Mouse (Mus musculus) granulocyte monocyte progenitor cell, adult 5-6 weeks (primary cell): Measurements from ENCODE around the gene Gng11. TPM values are rescaled to one million over a fixed set of nuclear protein-coding genes. Genes with fewer than 3 reads are reported as not detected.

Experiments
- ATAC-seq: replicated peaks from 2 replicates; pipeline ENCODE4 v1.8.0; 2016; ENCODE audit warnings: mild to moderate bottlenecking, moderate TSS enrichment, inconsistent platforms; ENCODE audit not compliant: poor library complexity, severe bottlenecking
- total RNA-seq, 2 experiments: library from RNA; stranded (forward) in 1 of 2; stranded (reverse) in 1 of 2; fragments of 200-712, 200-1000 nt in 1 of 2; fragments of >200 nt in 1 of 2; fragmentation: Nextera tagmentation in 1 of 2; gene quantifications; 2 replicates each; pipeline ENCODE4 v1.2.3; 2014 to 2017

The Gng11 gene
- total RNA-seq (2014; fragmentation: Nextera tagmentation): 6.1 and 9.3 TPM in 2 replicates
- total RNA-seq (2017): 2.6 and 4.8 TPM in 2 replicates

- ATAC-seq: peak; percentile 78
Observed at GRCm38 (mm10) chr6:4003890-4004306, at the start of gene Gng11. Gene Gng11, plus strand, starts transcription at chr6:4003904.

DNA sequence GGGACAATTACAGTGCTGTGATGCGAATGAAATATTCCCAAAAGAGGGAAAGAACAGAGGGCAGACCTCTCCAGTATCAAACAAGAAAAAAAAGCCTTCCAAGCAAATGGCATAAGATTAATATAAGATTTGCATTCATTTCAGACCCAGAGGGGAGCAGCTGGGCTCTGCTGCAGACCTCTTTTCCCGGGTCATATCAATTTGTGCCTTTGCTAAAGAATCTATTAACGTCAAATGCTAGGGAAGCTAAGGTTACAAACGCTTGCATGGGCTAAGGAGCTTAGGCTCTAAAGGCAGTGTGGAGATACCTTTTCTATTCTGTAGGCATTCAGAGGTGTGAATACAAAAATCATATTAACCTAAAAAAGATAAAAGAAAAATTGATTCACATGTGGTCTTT is 48.7 kb upstream of the Gng11 start:
- ATAC-seq: no peak

DNA sequence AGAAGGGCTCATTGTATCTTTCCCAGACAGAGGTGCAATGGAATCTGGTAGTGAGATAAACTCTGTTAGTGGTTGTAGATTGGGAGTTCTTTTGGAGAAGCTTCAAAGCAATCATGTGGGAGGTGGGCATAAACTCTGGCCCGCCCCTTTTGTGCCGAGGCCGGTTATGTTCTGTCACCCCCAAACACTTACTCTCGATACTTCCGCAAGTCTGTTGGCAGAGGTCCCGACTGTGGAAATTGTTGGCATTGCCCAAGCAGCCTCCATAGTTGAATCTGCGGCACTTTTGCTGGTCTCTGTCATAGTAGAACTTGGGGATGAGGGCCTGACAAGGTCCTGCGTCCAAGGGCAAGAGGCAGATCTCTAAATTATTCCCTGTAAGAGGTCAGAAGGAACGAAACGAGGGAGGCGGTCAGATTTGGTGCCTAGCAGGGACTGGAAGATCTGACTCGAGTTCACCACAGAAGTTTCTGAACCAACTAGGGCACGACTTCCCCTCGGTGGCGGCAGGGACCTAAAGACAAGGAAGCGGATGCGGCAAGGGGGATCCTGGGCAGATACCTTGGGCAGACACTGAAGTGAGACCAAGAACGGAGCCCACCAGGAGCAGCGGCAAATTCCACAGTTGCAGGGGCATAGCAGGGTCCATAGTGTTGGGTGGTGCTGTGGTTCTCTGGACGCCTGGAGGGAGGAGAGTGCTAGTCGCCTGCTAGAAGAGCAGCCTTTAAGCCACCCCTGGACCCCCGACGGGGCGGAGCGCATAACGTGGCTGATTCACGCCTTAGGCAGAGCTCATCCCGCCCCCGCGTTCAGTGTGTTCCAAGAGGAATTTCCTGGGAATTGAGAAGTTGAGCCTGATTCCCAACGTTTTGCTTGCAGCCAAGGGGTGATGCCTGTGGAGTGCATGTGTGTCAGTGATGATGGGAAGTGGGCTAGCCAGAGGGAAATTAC is 35.8 kb upstream of the Gng11 start:
- peak; percentile 92 for ATAC-seq

DNA sequence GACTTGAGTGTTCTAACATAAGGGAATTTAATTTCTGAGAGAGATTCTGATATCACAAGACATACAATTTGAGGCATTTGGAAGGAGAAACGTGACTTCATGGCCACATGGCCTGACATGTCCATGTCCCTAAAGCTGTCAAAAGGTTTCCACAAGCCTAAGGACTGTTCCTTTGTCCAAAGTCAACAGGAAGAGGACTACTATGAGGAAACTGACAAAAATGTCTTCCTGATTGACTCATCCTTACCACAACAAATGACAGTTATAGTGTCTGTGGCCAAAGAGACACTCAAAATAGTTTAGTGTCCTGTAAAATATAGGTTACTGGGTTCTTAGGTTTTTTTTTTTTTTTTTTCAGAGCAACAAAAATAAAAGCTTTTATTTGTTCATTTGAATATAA is 30.0 kb upstream of the Gng11 start:
- ATAC-seq: peak; percentile 99

- no peak for ATAC-seq
Observed at GRCm38 (mm10) chr6:3982661-3983284, 20.9 kb upstream of the Gng11 start.

- ATAC-seq: no peak
Observed at GRCm38 (mm10) chr6:3988750-3989149, 15.0 kb upstream of the Gng11 start, which contains the start of gene Tfpi2. Gene Tfpi2, minus strand, starts transcription at chr6:3988919.

DNA sequence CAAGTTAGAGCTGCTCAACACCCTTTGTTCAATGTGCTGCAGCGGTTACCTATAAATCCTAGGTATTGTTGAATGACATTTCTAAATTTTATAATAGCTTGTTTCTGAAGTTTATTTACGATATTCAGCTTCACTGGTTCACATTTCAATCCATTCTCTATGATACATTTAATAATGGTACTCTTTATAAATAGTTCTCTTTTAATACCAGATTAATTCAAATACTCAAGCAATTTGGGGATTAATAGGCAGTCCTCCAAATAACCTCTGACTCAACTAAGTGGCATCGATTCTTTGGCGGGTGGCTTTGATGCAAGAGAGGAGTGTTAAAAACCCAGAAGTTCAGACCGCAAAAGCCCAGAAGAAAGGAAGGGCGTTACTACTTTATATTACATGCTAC is 10.2 kb upstream of the Gng11 start, which contains the start of gene Gngt1:
Gene Gngt1 (plus strand): TSS at position 301 of the 400 bp plus-strand sequence.
- no peak for ATAC-seq

DNA sequence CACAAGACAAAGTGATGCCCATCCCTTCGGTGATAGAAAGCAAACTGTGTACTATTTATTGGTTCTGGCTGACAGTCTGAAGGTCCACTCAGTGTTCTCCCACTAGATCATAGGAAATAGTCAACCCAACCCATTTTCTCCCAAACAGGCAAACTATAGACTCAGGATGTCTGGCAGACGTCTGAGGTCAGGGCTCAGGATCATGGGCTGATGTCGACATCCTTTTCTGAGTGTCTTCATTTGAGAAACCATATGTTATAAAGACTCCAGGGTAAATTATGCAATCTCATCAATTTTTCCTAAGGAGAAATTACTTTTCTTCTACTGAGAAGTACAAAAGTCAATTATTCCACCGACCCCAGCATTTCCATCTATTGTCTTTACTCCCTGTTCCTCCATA is 5.6 kb upstream of the Gng11 start:
- ATAC-seq: no peak; the same call in 1 of the 2 replicates

DNA sequence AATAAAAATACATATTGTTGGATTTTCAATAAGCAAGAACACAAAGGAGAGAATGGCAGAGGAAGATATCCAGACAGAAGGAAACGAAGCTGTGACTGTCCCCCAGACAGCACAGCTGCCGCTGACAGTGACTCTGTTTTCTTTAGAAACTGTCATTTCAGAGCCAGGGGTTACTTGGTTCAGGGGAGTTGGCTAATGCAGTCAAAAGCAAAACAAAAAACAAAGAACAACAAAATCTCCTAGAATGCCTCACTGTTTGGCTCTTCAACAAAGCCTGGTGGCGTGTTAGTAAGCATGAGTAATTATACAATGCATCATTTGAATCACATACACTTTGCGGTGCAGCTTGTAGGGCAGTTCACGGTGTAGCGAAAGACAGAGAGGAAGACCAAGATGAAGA is 4.4 kb upstream of the Gng11 start:
- ATAC-seq: no peak

- ATAC-seq: peak; percentile 90
Observed at GRCm38 (mm10) chr6:4000716-4001115, 3.0 kb upstream of the Gng11 start.

GRCm38 (mm10) chr6:4003445-4003844 is 259 bp upstream of the Gng11 start:
- ATAC-seq: peak; percentile 10

DNA sequence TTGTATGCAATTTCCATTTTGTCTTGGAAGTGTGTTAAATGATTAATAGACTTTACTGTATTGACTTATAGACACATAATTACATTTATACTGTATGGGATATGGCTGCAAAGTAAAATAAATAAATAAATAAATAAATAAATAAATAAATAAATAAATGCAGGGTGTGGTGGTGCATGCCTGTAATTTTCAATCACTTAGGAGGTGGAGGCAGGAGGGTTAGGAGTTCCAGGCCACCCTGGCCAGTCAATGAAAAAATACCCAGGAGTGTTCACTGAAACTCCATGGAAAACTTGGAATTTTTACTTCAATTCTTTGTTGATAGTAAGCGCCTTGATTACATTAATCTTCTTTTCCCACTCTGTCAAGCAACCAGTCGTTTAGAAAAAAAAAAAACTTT is 1.1 kb downstream of the Gng11 start:
- ATAC-seq: no peak

DNA sequence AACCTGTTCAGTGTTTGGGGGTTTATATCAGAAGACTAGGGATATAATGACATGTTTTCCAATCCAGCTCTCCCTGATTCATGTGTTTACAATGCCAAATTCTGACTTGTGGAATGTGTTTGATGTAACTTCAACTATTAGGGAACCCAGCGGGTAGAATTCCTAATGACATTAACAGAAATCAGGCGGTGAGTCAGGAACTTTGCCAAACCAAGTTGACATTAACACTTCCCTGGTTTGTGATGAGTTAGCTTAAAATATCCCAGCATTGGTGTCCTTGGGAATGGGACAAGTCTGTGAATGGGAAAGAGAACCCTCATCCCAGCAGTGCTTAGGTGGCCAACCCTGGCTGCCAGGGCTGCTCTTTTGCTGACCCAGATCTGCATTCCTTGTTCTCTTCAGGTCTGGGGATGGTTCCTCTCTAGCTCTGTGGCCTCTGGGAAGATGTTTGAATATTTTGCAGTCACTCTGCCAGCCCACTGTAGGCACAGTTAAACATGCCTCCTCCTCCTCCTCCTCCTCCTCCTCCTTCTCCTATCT is 4.9 kb downstream of the Gng11 start:
- no peak for ATAC-seq

- ATAC-seq: no peak
Observed at GRCm38 (mm10) chr6:4009548-4009947, 5.8 kb downstream of the Gng11 start.

GRCm38 (mm10) chr6:4022645-4023044 is 18.9 kb downstream of the Gng11 start:
- ATAC-seq: no peak

GRCm38 (mm10) chr6:4026367-4026766 is 22.7 kb downstream of the Gng11 start:
- no peak for ATAC-seq

- no peak for ATAC-seq
Observed at GRCm38 (mm10) chr6:4030956-4031355, 27.3 kb downstream of the Gng11 start.

DNA sequence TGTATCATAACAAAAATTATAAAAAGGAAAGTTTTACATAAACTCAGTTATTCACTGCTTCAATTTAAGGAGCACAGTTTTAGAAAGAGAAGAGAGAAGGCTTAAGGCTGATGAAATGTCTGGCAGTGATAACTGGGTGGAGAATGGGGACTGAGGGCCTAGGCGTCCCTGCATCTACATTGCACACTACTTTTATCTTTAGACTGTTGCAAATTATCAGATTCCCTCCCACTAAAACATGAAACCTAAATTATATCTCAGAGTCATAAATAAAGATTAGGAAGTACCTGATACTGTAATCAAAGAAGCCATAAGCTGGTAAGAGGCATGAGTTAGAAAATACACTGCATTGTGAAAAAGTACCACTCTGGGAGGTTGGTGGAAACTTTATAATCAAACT is 38.1 kb downstream of the Gng11 start:
- no peak for ATAC-seq

DNA sequence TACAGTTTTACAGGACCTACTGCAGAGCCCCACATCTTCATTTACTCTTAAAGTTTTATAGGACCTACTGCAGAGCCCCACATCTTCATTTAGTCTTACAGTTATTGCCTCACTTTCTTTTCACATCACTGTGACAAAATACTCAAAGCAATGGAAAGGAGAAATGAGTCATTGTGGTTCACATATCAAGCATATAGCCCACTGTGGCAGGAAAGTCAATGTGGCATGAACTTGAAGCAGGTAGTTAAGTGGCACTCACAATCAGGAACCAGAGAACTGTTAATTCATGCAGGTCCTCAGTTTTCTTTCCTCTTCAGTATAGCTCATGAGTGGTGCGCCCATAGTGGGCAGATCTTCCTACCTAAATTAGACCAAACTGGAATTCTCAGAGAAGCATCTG is 43.5 kb downstream of the Gng11 start:
- ATAC-seq: peak; percentile 78

GRCm38 (mm10) chr6:4052843-4053242 is 49.1 kb downstream of the Gng11 start:
- no peak for ATAC-seq

- peak; percentile 35; the same call in 1 of the 2 replicates for ATAC-seq
Observed at GRCm38 (mm10) chr6:4054387-4054786, 50.7 kb downstream of the Gng11 start.
